Mouse (Mus musculus) stomach, embryonic 14.5 days (tissue): ENCODE measurements around the gene Siae. TPM values are rescaled to one million over a fixed set of nuclear protein-coding genes. Genes with fewer than 3 reads are reported as not detected.
A peak's percentile ranks its signal among the peaks of the same experiment; 100 is the strongest.

Experiments used
- ATAC-seq: fragments of 200-750 bp; cut with Nextera tagmentation; 2 replicates; pipeline ENCODE4 v1.8.0; 2017; ENCODE audit warnings: low read depth, moderate TSS enrichment; ENCODE audit not compliant: insufficient number of reproducible peaks, insufficient read depth, low FRiP score
- H3K27ac ChIP-seq: fragments of 300-500 bp; sonication (generic); 2 replicates; pipeline ENCODE4 v1.5.1; 2014; ENCODE audit warnings: mild to moderate bottlenecking, low read length, moderate library complexity, mixed read lengths
- H3K27me3 ChIP-seq: fragments of 300-500 bp; sonication (generic); 2 replicates; pipeline ENCODE4 v1.6.1; 2014; ENCODE audit warnings: low read length, control low read depth, mixed read lengths; ENCODE audit not compliant: control insufficient read depth, insufficient read depth
- H3K36me3 ChIP-seq: fragments of 300-500 bp; sonication (generic); 2 replicates; pipeline ENCODE4 v1.6.1; 2014; ENCODE audit warnings: mild to moderate bottlenecking, control low read depth, low read length, moderate library complexity, mixed read lengths; ENCODE audit not compliant: control insufficient read depth, insufficient read depth
- H3K4me1 ChIP-seq: fragments of 300-500 bp; sonication (generic); 2 replicates; pipeline ENCODE4 v1.6.1; 2014; ENCODE audit warnings: low read length, control low read depth, mixed read lengths; ENCODE audit not compliant: control insufficient read depth, insufficient read depth
- H3K4me2 ChIP-seq: fragments of 300-500 bp; sonication (generic); replicated peaks from 2 replicates; pipeline ENCODE4 v1.6.1; 2014; ENCODE audit warnings: low read depth, low read length, control low read depth
- H3K4me3 ChIP-seq: fragments of 300-500 bp; sonication (generic); 2 replicates; pipeline ENCODE4 v1.5.1; 2014; ENCODE audit warnings: low read depth, low read length, control low read depth
- H3K9ac ChIP-seq: fragments of 300-500 bp; sonication (generic); replicated peaks from 2 replicates; pipeline ENCODE4 v1.6.1; 2014; ENCODE audit warnings: low read depth, mild to moderate bottlenecking, control low read depth, low read length, moderate library complexity, mixed read lengths
- H3K9me3 ChIP-seq: fragments of 300-500 bp; sonication (generic); 2 replicates; pipeline ENCODE4 v1.6.1; 2016; ENCODE audit warnings: low read depth, low read length, control low read depth; ENCODE audit not compliant: control insufficient read depth
- WGBS: fragments of 180-500 bp; shearing (Covaris S2); extraction: QIAGEN DNeasy Blood & Tissue Kit; methylation state at CpG from one replicate; pipeline ENCODE4 v1.1.7; 2014; 5-methylcytosine and 5-hydroxymethylcytosine counted together
- polyA plus RNA-seq: library from polyadenylated mRNA; unstranded; fragments of >200 nt; fragmentation: Nextera tagmentation; extraction: Ambion mirVana; gene quantifications from 2 replicates; pipeline ENCODE4 v1.2.1, GENCODE M21; 2014

Siae gene
- polyA plus RNA-seq, 1 experiment from 2014 or later, result 12.7 TPM

GRCm38 (mm10) chr9:37545166-37545610 is 10.3 kb upstream of the Siae start:
- peaks cover 5% of the 10 kb centered on the region; the same call in 1 of the 2 replicates for H3K4me1 ChIP-seq
- peak overlapping the region; percentile 32 for H3K4me3 ChIP-seq
- peaks cover 14% of the 10 kb centered on the region for H3K27me3 ChIP-seq
- H3K27ac ChIP-seq, result no peak overlapping the region
- no peaks in the 10 kb centered on the region for H3K9me3 ChIP-seq
- no peak for ATAC-seq
- H3K36me3 ChIP-seq, result no peaks in the 10 kb centered on the region
- no peak overlapping the region for H3K9ac ChIP-seq
- peak overlapping the region; percentile 53 for H3K4me2 ChIP-seq
- 13% methylated on average over 17 of the region's 17 CpGs for WGBS

- H3K27me3 ChIP-seq, result peaks cover 14% of the 10 kb centered on the region
- no peaks in the 10 kb centered on the region for H3K36me3 ChIP-seq
- ATAC-seq, result no peak
- H3K27ac ChIP-seq, result no peak overlapping the region
- WGBS, result 24% methylated on average over 27 of the region's 27 CpGs
- H3K4me2 ChIP-seq, result no peak overlapping the region; the same call in 1 of the 2 replicates
- peaks cover 5% of the 10 kb centered on the region; the same call in 1 of the 2 replicates for H3K4me1 ChIP-seq
- no peak overlapping the region for H3K4me3 ChIP-seq
- H3K9ac ChIP-seq, result no peak overlapping the region
- H3K9me3 ChIP-seq, result no peaks in the 10 kb centered on the region
These were observed 9.5 kb upstream of the Siae start for GRCm38 (mm10) chr9:37545847-37546452.

- no peak for ATAC-seq
- peaks cover 21% of the 10 kb centered on the region for H3K27me3 ChIP-seq
These were observed 8.6 kb upstream of the Siae start for GRCm38 (mm10) chr9:37546889-37547288.

GRCm38 (mm10) chr9:37550435-37550834 is 5.1 kb upstream of the Siae start:
- 52% methylated on average over 1 of the region's 1 CpGs for WGBS
- Histone ChIP-seq H3K36me3 (no peaks in the 10 kb centered on the region), H3K9me3 (no peaks in the 10 kb centered on the region), H3K9ac (no peak overlapping the region), H3K27ac (no peak overlapping the region), H3K4me2 (no peak overlapping the region), H3K27me3 (peaks cover 20% of the 10 kb centered on the region), H3K4me3 (no peak overlapping the region), H3K4me1 (0 out of 2 replicates have a peak, but pooled peaks cover under 1% of the 10 kb centered on the region)
- no peak for ATAC-seq

More at GRCm38 (mm10) chr9:37546889-37547288, 8.6 kb upstream of the Siae start:
- WGBS, result 95% methylated on average over 1 of the region's 1 CpGs
- H3K4me1 ChIP-seq, result peaks cover 5% of the 10 kb centered on the region; the same call in 1 of the 2 replicates
- H3K4me3 ChIP-seq, result no peak overlapping the region
- H3K27ac ChIP-seq, result no peak overlapping the region
- H3K4me2 ChIP-seq, result no peak overlapping the region
- H3K36me3 ChIP-seq, result no peaks in the 10 kb centered on the region
- H3K9ac ChIP-seq, result no peak overlapping the region
- no peaks in the 10 kb centered on the region for H3K9me3 ChIP-seq

GRCm38 (mm10) chr9:37551751-37552531 is 3.6 kb upstream of the Siae start:
- Histone ChIP-seq H3K4me2 (peak overlapping the region; percentile 83), H3K27me3 (peaks cover 15% of the 10 kb centered on the region; the same call in 1 of the 2 replicates), H3K9me3 (no peaks in the 10 kb centered on the region), H3K4me3 (peak overlapping the region; percentile 33), H3K36me3 (no peaks in the 10 kb centered on the region), H3K9ac (peak overlapping the region; percentile 45; the same call in 1 of the 2 replicates), H3K27ac (no peak overlapping the region), H3K4me1 (no peaks in the 10 kb centered on the region)
- WGBS, result 2% methylated on average over 23 of the region's 23 CpGs
- no peak for ATAC-seq

- H3K4me3 ChIP-seq, result peak within 1 kb of the TSS; percentile 33
- WGBS, result 4% methylated on average over 31 of the region's 31 CpGs
- peaks cover 10% of the 10 kb centered on the region; the same call in 1 of the 2 replicates for H3K27me3 ChIP-seq
- H3K9me3 ChIP-seq, result no peaks in the 10 kb centered on the region
- no peaks in the 10 kb centered on the region for H3K4me1 ChIP-seq
- peak within 1 kb of the TSS; percentile 83 for H3K4me2 ChIP-seq
- peak; percentile 95 for ATAC-seq
- no peaks in the 10 kb centered on the region for H3K36me3 ChIP-seq
- H3K9ac ChIP-seq, result peak within 1 kb of the TSS; percentile 45; the same call in 1 of the 2 replicates
- H3K27ac ChIP-seq, result no peak within 1 kb of the TSS
These were observed 2.8 kb upstream of the Siae start, which contains the start of gene Nrgn for GRCm38 (mm10) chr9:37552536-37553293. Gene Nrgn, minus strand, starts transcription at chr9:37552904.

- H3K27me3 ChIP-seq, result peaks cover 10% of the 10 kb centered on the region; the same call in 1 of the 2 replicates
- WGBS, result 78% methylated on average over 1 of the region's 1 CpGs
- no peaks in the 10 kb centered on the region for H3K4me1 ChIP-seq
- no peak overlapping the region for H3K4me3 ChIP-seq
- no peak overlapping the region for H3K4me2 ChIP-seq
- ATAC-seq, result no peak
- H3K27ac ChIP-seq, result no peak overlapping the region
- no peak overlapping the region for H3K9ac ChIP-seq
- no peaks in the 10 kb centered on the region for H3K9me3 ChIP-seq
- H3K36me3 ChIP-seq, result no peaks in the 10 kb centered on the region
These were observed 1.2 kb upstream of the Siae start for GRCm38 (mm10) chr9:37554279-37554678.

- Histone ChIP-seq H3K4me1 (no peaks in the 10 kb centered on the region), H3K27ac (no peak overlapping the region)
These were observed 868 bp downstream of the Siae start for GRCm38 (mm10) chr9:37556366-37556765.

More at GRCm38 (mm10) chr9:37556366-37556765, 868 bp downstream of the Siae start:
- ATAC-seq, result no peak
- WGBS, result 74% methylated on average over 3 of the region's 3 CpGs
- H3K4me2 ChIP-seq, result no peak overlapping the region
- no peaks in the 10 kb centered on the region for H3K36me3 ChIP-seq
- no peak overlapping the region for H3K4me3 ChIP-seq
- H3K9me3 ChIP-seq, result no peaks in the 10 kb centered on the region
- H3K27me3 ChIP-seq, result peaks cover 8% of the 10 kb centered on the region; the same call in 1 of the 2 replicates
- H3K9ac ChIP-seq, result no peak overlapping the region
